8 mouse cellular contexts compared by ENCODE assay signal in the genomic region with DNA sequence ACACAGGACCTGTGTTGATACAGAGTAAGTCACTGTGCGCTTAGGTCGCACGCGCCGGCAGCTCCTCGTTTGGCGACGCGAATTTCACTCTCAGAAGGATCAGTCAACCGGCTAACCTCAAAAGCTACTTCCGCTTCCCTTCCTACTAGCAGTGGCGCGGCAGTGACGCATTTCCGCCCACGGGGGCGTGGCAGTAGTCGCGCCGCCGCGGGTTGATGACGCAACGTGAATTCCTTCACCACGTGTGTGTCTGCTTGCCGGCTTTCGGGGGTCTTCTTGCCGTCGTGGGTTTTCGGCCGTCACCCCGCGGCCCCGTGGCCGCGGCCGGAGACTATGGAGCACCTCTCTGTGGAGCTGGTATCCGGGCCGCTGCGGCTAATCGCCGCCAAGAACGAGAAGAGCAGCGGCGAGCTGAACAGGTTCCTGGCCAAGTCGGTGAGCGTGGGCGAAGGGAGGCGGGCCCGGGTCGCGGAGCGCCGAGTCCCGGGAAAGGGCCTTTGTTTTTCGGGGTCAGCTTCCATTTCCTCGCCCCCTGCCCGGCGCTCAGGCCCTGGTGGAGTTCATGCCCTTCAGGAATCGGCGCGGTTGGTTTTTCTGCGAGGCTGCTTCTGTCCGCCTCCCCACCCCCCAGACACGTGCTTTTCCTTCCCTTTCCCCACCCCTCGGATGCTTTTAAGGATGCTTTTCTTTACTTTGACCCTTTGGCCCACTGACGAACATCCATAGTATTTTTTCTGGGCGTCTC. TPM values are rescaled to one million over a fixed set of nuclear protein-coding genes. Genes with fewer than 3 reads are reported as not detected.
DNase-seq lines count a peak whose midpoint lies in the region; ATAC-seq and TF ChIP-seq lines count a peak whose summit lies in the region.

Mdn1 (plus strand) TSS at position 202 of the 745 bp plus-strand sequence.

- peaks cover 10% of the 10 kb centered on the region; the same call in 1 of the 2 replicates for H3K36me3 ChIP-seq in embryonic facial prominence, embryonic 14.5 days (ENCODE audit: control insufficient read depth, insufficient read depth, low read length)
- peaks cover 2% of the 10 kb centered on the region; the same call in 1 of the 2 replicates for H3K36me3 ChIP-seq in heart, adult 2 months (ENCODE audit: control insufficient read depth, insufficient read depth, low read length)
- H3K36me3 ChIP-seq in limb, embryonic 13.5 days = peaks cover 17% of the 10 kb centered on the region
- no peaks in the 10 kb centered on the region for H3K36me3 ChIP-seq in midbrain, embryonic 16.5 days (ENCODE audit: control insufficient read depth, insufficient read depth, low read length)

- WGBS in embryonic facial prominence, embryonic 14.5 days = under 1% methylated on average over 59 of the region's 68 CpGs
- under 1% methylated on average over 68 of the region's 68 CpGs for WGBS in heart, adult 2 months
- under 1% methylated on average over 68 of the region's 68 CpGs for WGBS in limb, embryonic 13.5 days
- WGBS in midbrain, embryonic 16.5 days = under 1% methylated on average over 68 of the region's 68 CpGs

- no peaks in the 10 kb centered on the region for H3K79me2 ChIP-seq in heart, adult 2 months (replicated peaks; ENCODE audit: control insufficient read depth, insufficient read depth, low read length)

- H3K9me3 ChIP-seq in embryonic facial prominence, embryonic 14.5 days (ENCODE audit: control insufficient read depth, low read length) = no peaks in the 10 kb centered on the region
- H3K9me3 ChIP-seq in limb, embryonic 13.5 days = no peaks in the 10 kb centered on the region
- no peaks in the 10 kb centered on the region for H3K9me3 ChIP-seq in midbrain, embryonic 16.5 days (replicated peaks; ENCODE audit: control insufficient read depth, low read length, poor library complexity, severe bottlenecking)

- peaks cover 3% of the 10 kb centered on the region; the same call in 1 of the 2 replicates for H3K4me1 ChIP-seq in embryonic facial prominence, embryonic 14.5 days (ENCODE audit: control insufficient read depth, insufficient read depth, low read length)
- peaks cover 1% of the 10 kb centered on the region; the same call in 1 of the 2 replicates for H3K4me1 ChIP-seq in heart, adult 2 months (ENCODE audit: control insufficient read depth, insufficient read depth, low read length)
- H3K4me1 ChIP-seq in limb, embryonic 13.5 days = peaks cover 14% of the 10 kb centered on the region
- H3K4me1 ChIP-seq in midbrain, embryonic 16.5 days (ENCODE audit: control insufficient read depth, insufficient read depth, low read length) = peaks cover 13% of the 10 kb centered on the region

- peak; percentile 92 for DNase-seq in 3T3-L1 (ENCODE audit: low read depth, low spot score)
- DNase-seq in adrenal gland, postnatal 4 days (ENCODE audit: low spot score in 2 of 2) = peak; percentile 78 to 88
- DNase-seq in embryonic facial prominence, embryonic 14.5 days (ENCODE audit: low spot score) = peak; percentile 97
- peak; percentile 94 to 98 for DNase-seq in heart, adult 2 months
- DNase-seq in kidney, adult 8-10 months = peak; percentile 92 to 96
- DNase-seq in spleen, postnatal 10 days (ENCODE audit: low spot score in 2 of 2) = peak; percentile 92 to 96

- TF ChIP-seq CTCF in heart, adult 2 months (IDR thresholded peaks at IDR 0.05) = no peak

- intact Hi-C loops in heart, adult 2 months (cut with DNase I) = loop anchor here (2.0 to 10.0 kb wide), 3 partner anchors 42 to 692 kb away; partner anchors contain the start of genes Casp8ap2, Map3k7 and Ube2j1

- peak within 1 kb of the TSS; percentile 76 for H3K9ac ChIP-seq in embryonic facial prominence, embryonic 14.5 days (ENCODE audit: low read depth, low read length)
- peak within 1 kb of the TSS; percentile 55 for H3K9ac ChIP-seq in heart, adult 2 months (ENCODE audit: low read depth, low read length)
- peak within 1 kb of the TSS; percentile 72 for H3K9ac ChIP-seq in limb, embryonic 13.5 days
- peak within 1 kb of the TSS; percentile 75 for H3K9ac ChIP-seq in midbrain, embryonic 16.5 days (ENCODE audit: low read depth, low read length)

- H3K4me3 ChIP-seq in embryonic facial prominence, embryonic 14.5 days (ENCODE audit: low read depth, low read length) = peak within 1 kb of the TSS; percentile 95
- peak within 1 kb of the TSS; percentile 86 for H3K4me3 ChIP-seq in heart, adult 2 months
- H3K4me3 ChIP-seq in limb, embryonic 13.5 days = peak within 1 kb of the TSS; percentile 95
- peak within 1 kb of the TSS; percentile 97 for H3K4me3 ChIP-seq in midbrain, embryonic 16.5 days (ENCODE audit: low read depth, low read length)

- peak within 1 kb of the TSS; percentile 84 for H3K27ac ChIP-seq in embryonic facial prominence, embryonic 14.5 days (replicated peaks; ENCODE audit: low read depth, low read length)
- peak within 1 kb of the TSS; percentile 84 for H3K27ac ChIP-seq in heart, adult 2 months
- peak within 1 kb of the TSS; percentile 39; the same call in 1 of the 2 replicates for H3K27ac ChIP-seq in limb, embryonic 13.5 days
- peak within 1 kb of the TSS; percentile 81 for H3K27ac ChIP-seq in midbrain, embryonic 16.5 days (ENCODE audit: low read length)

- peak; percentile 94 for ATAC-seq in embryonic facial prominence, embryonic 14.5 days (ENCODE audit: low read depth)
- ATAC-seq in limb, embryonic 13.5 days (ENCODE audit: low FRiP score, low read depth) = peak; percentile 94
- ATAC-seq in midbrain, embryonic 16.5 days = peak; percentile 96

- H3K4me2 ChIP-seq in embryonic facial prominence, embryonic 14.5 days (ENCODE audit: low read depth, low read length) = peak within 1 kb of the TSS; percentile 69
- peak within 1 kb of the TSS; percentile 73 for H3K4me2 ChIP-seq in limb, embryonic 13.5 days (replicated peaks)
- peak within 1 kb of the TSS; percentile 73 for H3K4me2 ChIP-seq in midbrain, embryonic 16.5 days (ENCODE audit: low read length)

- TF ChIP-seq POLR2A in heart, adult 2 months (IDR thresholded peaks at IDR 0.05; ENCODE audit: insufficient read depth, low read depth, low read length) = peak; percentile 90

- peak; percentile 53; the same call in 1 of the 2 replicates for TF ChIP-seq EP300 in heart, adult 2 months (IDR thresholded peaks at IDR 0.05; ENCODE audit: insufficient read depth, low read depth, low read length)

- H3K27me3 ChIP-seq in embryonic facial prominence, embryonic 14.5 days (replicated peaks; ENCODE audit: control insufficient read depth, insufficient read depth, low read length) = no peaks in the 10 kb centered on the region
- no peaks in the 10 kb centered on the region for H3K27me3 ChIP-seq in heart, adult 2 months (ENCODE audit: control insufficient read depth, insufficient read depth, low read length)
- no peaks in the 10 kb centered on the region for H3K27me3 ChIP-seq in limb, embryonic 13.5 days
- no peaks in the 10 kb centered on the region for H3K27me3 ChIP-seq in midbrain, embryonic 16.5 days (ENCODE audit: control insufficient read depth, insufficient read depth, low read depth, low read length)

RNA-seq across cellular contexts. Expression of gene Mdn1, which starts in this region (rescaled TPM):
- 10 to 100 TPM; 26.6 to 31.8 TPM for total RNA-seq in adrenal gland, postnatal 4 days (2021)
- 13.8 and 15.2 TPM in 2 replicates for polyA plus RNA-seq in embryonic facial prominence, embryonic 14.5 days (2014; fragmentation: Nextera tagmentation; extraction: Ambion mirVana)
- total RNA-seq in heart, adult 2 months (2021) = 1 to 10 TPM; 8.7 to 8.8 TPM
- 4.9 and 6.4 TPM in 2 replicates for polyA plus RNA-seq in heart, adult 2 months (2012; rRNA removed)
- 16.6 and 17.6 TPM in 2 replicates for polyA plus RNA-seq in limb, embryonic 13.5 days (2015; fragmentation: Nextera tagmentation; extraction: Ambion mirVana)
- 14.4 and 17.0 TPM in 2 replicates for polyA plus RNA-seq in midbrain, embryonic 16.5 days (2015; fragmentation: Nextera tagmentation; extraction: Ambion mirVana)

Comparison
In these comparisons a context has a peak if more than half of its experiments do, and no peak if none do; other contexts are left out.
1. Peak in every context shown above with its lines: DNase-seq, ATAC-seq, H3K4me3 ChIP-seq and H3K27ac ChIP-seq.